Mouse (Mus musculus) small intestine, adult 2 months (tissue): ENCODE measurements around the gene Tnxb. TPM values are rescaled to one million over a fixed set of nuclear protein-coding genes. Genes with fewer than 3 reads are reported as not detected.

Experiments
- H3K27ac ChIP-seq: fragments of 200-500 bp; 2 replicates; pipeline ENCODE4 v1.5.1; 2012; ENCODE audit warnings: low read depth, low read length, control low read depth, inconsistent platforms; ENCODE audit not compliant: insufficient read depth
- H3K27me3 ChIP-seq: fragments of 200-500 bp; 2 replicates; pipeline ENCODE4 v1.6.1; 2012; ENCODE audit warnings: mild to moderate bottlenecking, moderate library complexity, low read length, inconsistent platforms; ENCODE audit not compliant: control insufficient read depth, insufficient read depth
- H3K36me3 ChIP-seq: fragments of 200-500 bp; 2 replicates; pipeline ENCODE4 v1.6.1; 2012; ENCODE audit warnings: mild to moderate bottlenecking, low read length, control low read depth, inconsistent platforms; ENCODE audit not compliant: control insufficient read depth, insufficient read depth
- H3K4me1 ChIP-seq: fragments of 200-500 bp; 2 replicates; pipeline ENCODE4 v1.6.1; 2012; ENCODE audit warnings: low read length, inconsistent platforms, mixed read lengths; ENCODE audit not compliant: control insufficient read depth, insufficient read depth, insufficient read length
- H3K4me3 ChIP-seq: fragments of 200-500 bp; 2 replicates; pipeline ENCODE4 v1.5.1; 2012; ENCODE audit warnings: low read depth, mild to moderate bottlenecking, control low read depth, inconsistent platforms, low read length, moderate library complexity
- CTCF ChIP-seq: fragments of 200-500 bp; IDR thresholded peaks from 2 replicates; pipeline ENCODE4 v1.5.1; 2012; ENCODE audit warnings: low read depth, mild to moderate bottlenecking, control low read depth, inconsistent platforms, low read length, moderate library complexity, mixed read lengths; ENCODE audit not compliant: insufficient replicate concordance, insufficient read length; ENCODE audit errors: extremely low read depth
- POLR2A ChIP-seq: fragments of 200-500 bp; IDR thresholded peaks from 2 replicates; pipeline ENCODE4 v1.6.1; 2012; ENCODE audit warnings: low read depth, mild to moderate bottlenecking, control low read depth, inconsistent platforms, low read length, moderate library complexity
- WGBS: fragments of 180-500 bp; shearing (Covaris S2); methylation state at CpG from one replicate; pipeline ENCODE4 v1.1.7; 2018; 5-methylcytosine and 5-hydroxymethylcytosine counted together
- polyA plus RNA-seq: library from polyadenylated mRNA; depleted of rRNA; stranded (reverse); fragments of >200 nt; gene quantifications from 2 replicates; pipeline ENCODE4 v1.2.3, GENCODE M21; 2012

Tnxb gene
- polyA plus RNA-seq, 1 experiment, result 12.5 TPM

DNA sequence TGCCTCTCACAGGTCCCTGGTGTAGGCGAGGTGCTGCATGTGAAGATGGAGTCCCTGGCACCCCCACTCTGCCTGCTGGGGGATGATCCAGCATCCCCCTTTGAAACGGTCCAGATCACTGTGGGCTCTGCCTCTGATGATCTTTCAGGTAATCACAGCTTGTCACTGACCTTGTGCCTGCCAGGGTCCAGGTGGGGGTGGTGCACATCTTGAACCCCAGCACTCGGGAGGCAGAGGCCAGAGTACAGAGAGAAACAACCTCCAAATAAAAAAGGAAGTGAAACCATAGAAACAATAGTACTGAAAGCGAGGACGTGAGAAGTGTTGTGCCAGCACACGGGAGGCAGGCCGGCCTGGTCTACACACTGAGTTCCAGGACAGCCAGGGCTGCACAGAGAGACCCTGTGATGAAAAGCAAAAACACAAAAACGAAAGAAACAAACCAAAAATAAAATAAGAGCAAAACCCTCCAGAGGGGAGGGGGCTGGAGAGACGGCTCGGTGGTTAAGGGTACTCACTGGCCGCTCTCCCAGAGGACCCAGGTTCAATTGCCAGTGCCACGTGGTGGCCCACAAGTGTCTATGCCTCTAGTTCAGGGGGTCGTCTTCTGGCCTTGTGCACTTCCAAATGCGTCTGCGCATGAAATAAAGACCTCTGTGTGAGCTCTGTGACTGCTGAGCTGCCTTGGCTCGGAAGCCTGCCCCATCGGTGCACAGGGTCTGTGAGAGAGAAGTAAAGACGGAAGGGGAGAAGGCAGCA lies 21.1 kb upstream of the Tnxb start:
- Histone ChIP-seq H3K36me3 (peaks cover 30% of the 10 kb centered on the region), H3K27me3 (no peaks in the 10 kb centered on the region), H3K4me3 (no peak overlapping the region), H3K4me1 (peaks cover 8% of the 10 kb centered on the region), H3K27ac (no peak overlapping the region)
- TF ChIP-seq CTCF (no peak), POLR2A (no peak)
- WGBS, result 84% methylated on average over 18 of the region's 18 CpGs

DNA sequence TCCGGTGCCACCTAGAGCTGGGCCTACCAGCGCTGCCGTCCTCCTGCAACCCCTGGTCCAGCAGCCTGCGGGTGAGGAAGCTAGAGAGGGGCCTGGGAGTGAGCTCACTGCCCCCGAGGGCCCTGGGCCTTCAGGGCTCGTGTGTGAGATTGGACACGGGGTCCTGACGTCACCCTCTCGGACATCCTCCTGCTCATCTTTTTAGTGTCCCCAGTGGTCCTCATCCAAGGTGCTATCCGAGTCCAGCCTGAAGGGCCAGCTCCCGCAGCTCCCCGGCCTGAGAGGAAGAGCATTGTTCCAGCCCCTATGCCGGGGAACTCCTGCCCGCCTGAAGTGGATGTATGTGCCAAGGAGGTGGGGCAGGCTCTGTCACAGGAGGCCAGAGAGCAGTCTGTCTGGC lies 19.6 kb upstream of the Tnxb start:
- no peak overlapping the region for H3K4me3 ChIP-seq
- TF ChIP-seq CTCF, result no peak
- TF ChIP-seq POLR2A, result no peak
- H3K27ac ChIP-seq, result no peak overlapping the region
- 92% methylated on average over 14 of the region's 14 CpGs for WGBS
- peaks cover 11% of the 10 kb centered on the region for H3K4me1 ChIP-seq
- no peaks in the 10 kb centered on the region for H3K27me3 ChIP-seq
- H3K36me3 ChIP-seq, result peaks cover 32% of the 10 kb centered on the region

DNA sequence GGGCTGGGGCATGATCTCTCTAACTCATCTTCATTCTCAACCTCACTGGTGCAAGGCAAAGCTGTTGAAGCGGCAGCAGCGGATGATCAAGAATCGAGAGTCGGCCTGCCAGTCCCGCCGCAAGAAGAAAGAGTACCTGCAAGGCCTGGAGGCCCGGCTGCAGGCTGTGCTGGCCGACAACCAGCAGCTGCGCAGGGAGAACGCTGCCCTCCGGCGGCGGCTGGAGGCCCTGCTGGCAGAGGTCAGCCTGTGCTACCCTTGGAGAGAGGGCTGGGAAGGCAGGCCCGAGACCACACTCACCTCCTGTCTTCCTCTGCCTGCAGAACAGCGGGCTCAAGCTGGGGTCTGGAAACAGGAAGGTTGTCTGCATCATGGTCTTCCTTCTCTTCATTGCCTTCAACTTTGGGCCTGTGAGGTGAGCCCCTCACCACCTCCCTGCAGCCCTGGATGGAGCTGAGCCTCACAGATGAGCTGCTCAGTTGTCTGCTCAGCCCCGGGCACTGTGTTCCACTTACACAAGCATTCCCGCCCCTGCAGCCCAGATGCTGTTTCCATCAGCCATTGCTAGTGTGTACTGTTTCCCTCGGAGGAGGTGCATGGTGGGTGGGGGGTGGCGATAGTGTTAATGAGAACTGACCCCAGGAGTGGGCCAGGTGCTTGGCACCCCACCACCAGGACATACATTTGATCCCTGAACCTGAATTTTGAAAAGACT lies 18.7 kb upstream of the Tnxb start:
- no peak overlapping the region for H3K27ac ChIP-seq
- WGBS, result 56% methylated on average over 19 of the region's 19 CpGs
- no peaks in the 10 kb centered on the region for H3K27me3 ChIP-seq
- H3K36me3 ChIP-seq, result peaks cover 32% of the 10 kb centered on the region
- TF ChIP-seq CTCF, result peak; percentile 35; the same call in 1 of the 2 replicates
- no peak for TF ChIP-seq POLR2A
- peaks cover 12% of the 10 kb centered on the region for H3K4me1 ChIP-seq
- H3K4me3 ChIP-seq, result no peak overlapping the region

DNA sequence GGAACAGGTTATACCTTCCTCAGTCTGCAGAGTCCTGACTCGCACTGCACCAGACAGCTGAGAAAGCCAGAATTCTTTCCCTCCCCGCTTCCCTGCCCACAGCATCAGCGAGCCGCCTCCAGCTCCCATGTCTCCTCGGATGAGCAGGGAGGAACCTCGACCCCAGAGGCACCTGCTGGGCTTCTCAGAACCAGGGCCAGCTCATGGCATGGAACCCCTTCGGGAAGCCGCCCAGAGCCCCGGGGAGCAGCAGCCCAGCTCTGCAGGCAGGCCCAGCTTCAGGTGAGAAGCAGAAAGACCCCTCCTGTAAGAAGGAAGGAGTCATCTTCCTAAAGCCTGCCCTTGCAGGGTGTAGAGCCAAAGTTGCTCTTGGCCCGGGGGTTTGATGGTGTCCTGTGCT lies 17.8 kb upstream of the Tnxb start:
- no peak overlapping the region for H3K4me3 ChIP-seq
- H3K27me3 ChIP-seq, result no peaks in the 10 kb centered on the region
- no peak overlapping the region for H3K27ac ChIP-seq
- H3K4me1 ChIP-seq, result peaks cover 11% of the 10 kb centered on the region
- TF ChIP-seq CTCF (no peak), POLR2A (no peak)
- WGBS, result 88% methylated on average over 10 of the region's 10 CpGs
- H3K36me3 ChIP-seq, result peaks cover 32% of the 10 kb centered on the region

DNA sequence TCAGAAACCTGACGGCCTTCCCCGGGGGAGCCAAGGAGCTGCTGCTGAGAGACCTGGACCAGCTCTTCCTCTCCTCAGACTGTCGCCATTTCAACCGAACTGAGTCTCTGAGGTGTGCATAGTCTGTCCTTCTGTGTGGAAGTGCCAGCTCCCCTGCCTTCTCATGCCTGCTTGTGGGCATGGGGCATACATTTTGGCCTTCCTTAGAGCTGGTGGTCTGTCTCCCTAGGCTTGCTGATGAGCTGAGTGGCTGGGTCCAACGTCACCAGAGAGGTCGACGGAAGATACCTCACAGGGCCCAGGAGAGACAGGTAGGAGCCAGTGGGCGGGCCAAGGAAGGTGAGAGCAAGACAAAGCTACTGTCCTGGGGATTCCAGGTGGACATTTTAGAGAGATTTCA lies 17.4 kb upstream of the Tnxb start:
- TF ChIP-seq POLR2A (no peak), CTCF (no peak)

DNA sequence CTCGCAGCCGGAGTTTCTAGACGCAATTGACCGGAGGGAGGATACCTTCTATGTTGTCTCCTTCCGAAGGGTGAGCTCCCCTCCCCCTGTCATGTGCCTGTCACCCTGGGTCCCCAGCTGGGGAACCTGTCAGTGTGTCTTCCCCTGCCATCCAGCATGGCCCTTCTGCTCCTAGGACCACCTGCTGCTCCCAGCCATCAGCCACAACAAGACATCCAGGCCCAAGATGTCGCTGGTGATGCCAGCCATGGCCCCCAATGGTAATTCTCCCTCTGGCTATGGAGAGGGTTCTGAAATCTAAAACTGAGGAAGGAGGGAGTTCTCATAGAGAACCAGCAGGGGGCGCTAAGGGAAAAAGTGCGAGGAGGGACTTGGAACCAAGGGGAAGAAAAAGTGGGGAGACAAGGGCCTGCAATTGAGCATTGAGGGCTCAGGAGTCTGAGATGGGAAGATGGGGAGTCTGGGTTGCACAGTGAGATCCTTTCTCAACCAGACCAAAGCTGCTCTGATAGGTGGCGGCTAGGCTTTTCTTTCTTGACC lies 16.5 kb upstream of the Tnxb start:
- Histone ChIP-seq H3K27ac (no peak overlapping the region), H3K27me3 (no peaks in the 10 kb centered on the region), H3K4me1 (peaks cover 7% of the 10 kb centered on the region), H3K4me3 (no peak overlapping the region), H3K36me3 (peaks cover 32% of the 10 kb centered on the region)
- TF ChIP-seq CTCF (peak; percentile 73; the same call in 1 of the 2 replicates), POLR2A (no peak)
- WGBS, result 63% methylated on average over 9 of the region's 9 CpGs

More for the DNA sequence above, 17.4 kb upstream of the Tnxb start:
- H3K36me3 ChIP-seq, result peaks cover 32% of the 10 kb centered on the region
- H3K27ac ChIP-seq, result no peak overlapping the region
- H3K27me3 ChIP-seq, result no peaks in the 10 kb centered on the region
- H3K4me3 ChIP-seq, result no peak overlapping the region
- 95% methylated on average over 8 of the region's 8 CpGs for WGBS
- peaks cover 9% of the 10 kb centered on the region for H3K4me1 ChIP-seq

DNA sequence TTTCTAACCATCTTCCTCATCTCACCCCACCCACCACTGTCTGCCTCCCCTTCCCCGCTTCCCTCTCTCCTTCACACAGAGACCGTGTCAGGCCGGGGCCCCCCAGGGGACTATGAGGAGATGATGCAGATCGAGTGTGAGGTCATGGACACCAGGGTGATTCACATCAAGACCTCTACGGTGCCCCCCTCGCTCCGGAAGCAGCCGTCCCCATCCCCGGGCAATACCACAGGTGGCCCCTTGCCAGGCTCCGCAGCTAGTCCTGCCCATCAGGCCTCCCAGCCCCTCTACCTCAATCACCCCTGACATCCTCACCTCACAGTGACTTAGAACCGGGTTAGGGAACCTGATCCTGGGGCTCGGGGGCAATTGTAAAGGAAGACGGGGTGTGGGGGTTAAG lies 15.9 kb upstream of the Tnxb start:
- Histone ChIP-seq H3K4me1 (peaks cover 7% of the 10 kb centered on the region), H3K27ac (0 out of 2 replicates have a peak overlapping the region, but pooled peaks have one; percentile 67), H3K4me3 (no peak overlapping the region), H3K36me3 (peaks cover 32% of the 10 kb centered on the region), H3K27me3 (no peaks in the 10 kb centered on the region)
- WGBS, result 92% methylated on average over 13 of the region's 13 CpGs
- TF ChIP-seq CTCF (no peak), POLR2A (no peak)

DNA sequence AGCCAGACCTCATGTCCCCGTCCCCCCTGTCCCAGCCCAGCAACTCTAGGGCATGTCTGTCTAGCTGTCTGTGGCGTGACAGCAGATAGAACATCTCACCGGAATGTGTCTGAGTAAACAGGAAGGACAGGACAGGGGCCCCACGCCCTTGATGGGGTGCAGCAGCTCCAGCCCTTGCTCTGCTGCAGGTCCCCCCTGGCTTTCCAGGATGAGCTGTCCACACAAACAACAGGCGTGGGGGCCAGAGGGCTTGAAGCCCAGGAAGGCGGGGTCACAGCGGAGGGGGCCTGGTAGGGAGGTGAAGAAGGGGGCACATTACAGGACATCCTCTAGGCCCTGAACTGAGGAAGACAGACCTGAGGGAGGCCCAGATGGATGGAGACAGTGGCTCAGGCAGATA lies 15.2 kb upstream of the Tnxb start:
- Histone ChIP-seq H3K4me3 (no peak overlapping the region), H3K27me3 (no peaks in the 10 kb centered on the region), H3K27ac (peak overlapping the region; percentile 67), H3K4me1 (peaks cover 7% of the 10 kb centered on the region), H3K36me3 (peaks cover 32% of the 10 kb centered on the region)
- TF ChIP-seq POLR2A (no peak), CTCF (no peak)
- WGBS, result 70% methylated on average over 7 of the region's 7 CpGs
